Mouse (Mus musculus) heart, embryonic 15.5 days (tissue): ENCODE data around the gene G430095P16Rik. TPM values are rescaled to one million over a fixed set of nuclear protein-coding genes. Genes with fewer than 3 reads are reported as not detected.

ENCODE experiments used
- ATAC-seq: fragments of 200-750 bp; cut with Nextera tagmentation; replicated peaks from 2 replicates; pipeline ENCODE4 v1.8.0; 2017; ENCODE audit warnings: low read depth, moderate TSS enrichment; ENCODE audit not compliant: insufficient number of reproducible peaks, insufficient read depth, low FRiP score
- H3K27ac ChIP-seq: fragments of 300-500 bp; sonication (generic); 2 replicates; pipeline ENCODE4 v1.5.1; 2015; ENCODE audit warnings: mild to moderate bottlenecking, inconsistent platforms
- H3K27me3 ChIP-seq: fragments of 300-500 bp; sonication (generic); 2 replicates; pipeline ENCODE4 v1.6.1; 2015; ENCODE audit warnings: inconsistent platforms
- H3K36me3 ChIP-seq: fragments of 300-500 bp; sonication (generic); 2 replicates; pipeline ENCODE4 v1.6.1; 2015; ENCODE audit warnings: mild to moderate bottlenecking, inconsistent platforms
- H3K4me1 ChIP-seq: fragments of 300-500 bp; sonication (generic); replicated peaks from 2 replicates; pipeline ENCODE4 v1.6.1; 2015; ENCODE audit warnings: inconsistent platforms
- H3K4me2 ChIP-seq: fragments of 300-500 bp; sonication (generic); 2 replicates; pipeline ENCODE4 v1.6.1; 2015; ENCODE audit warnings: inconsistent platforms, mild to moderate bottlenecking, moderate library complexity
- H3K4me3 ChIP-seq: fragments of 300-500 bp; sonication (generic); 2 replicates; pipeline ENCODE4 v1.5.1; 2015; ENCODE audit warnings: mild to moderate bottlenecking, inconsistent platforms
- H3K9ac ChIP-seq: fragments of 300-500 bp; sonication (generic); 2 replicates; pipeline ENCODE4 v1.6.1; 2015; ENCODE audit warnings: mild to moderate bottlenecking, inconsistent platforms
- H3K9me3 ChIP-seq: fragments of 300-500 bp; sonication (generic); replicated peaks from 2 replicates; pipeline ENCODE4 v1.6.1; 2016; ENCODE audit warnings: inconsistent platforms
- WGBS: fragments of 180-500 bp; shearing (Covaris S2); methylation state at CpG from one replicate; pipeline ENCODE4 v1.1.7; 2015; ENCODE audit warnings: mixed read lengths; 5-methylcytosine and 5-hydroxymethylcytosine counted together
- polyA plus RNA-seq: library from polyadenylated mRNA; unstranded; fragments of >200 nt; fragmentation: Nextera tagmentation; extraction: Ambion mirVana; gene quantifications from 2 replicates; pipeline ENCODE4 v1.2.1, GENCODE M21; 2015

G430095P16Rik gene
- polyA plus RNA-seq, 1 experiment from 2014 or later = 4.5 TPM

DNA sequence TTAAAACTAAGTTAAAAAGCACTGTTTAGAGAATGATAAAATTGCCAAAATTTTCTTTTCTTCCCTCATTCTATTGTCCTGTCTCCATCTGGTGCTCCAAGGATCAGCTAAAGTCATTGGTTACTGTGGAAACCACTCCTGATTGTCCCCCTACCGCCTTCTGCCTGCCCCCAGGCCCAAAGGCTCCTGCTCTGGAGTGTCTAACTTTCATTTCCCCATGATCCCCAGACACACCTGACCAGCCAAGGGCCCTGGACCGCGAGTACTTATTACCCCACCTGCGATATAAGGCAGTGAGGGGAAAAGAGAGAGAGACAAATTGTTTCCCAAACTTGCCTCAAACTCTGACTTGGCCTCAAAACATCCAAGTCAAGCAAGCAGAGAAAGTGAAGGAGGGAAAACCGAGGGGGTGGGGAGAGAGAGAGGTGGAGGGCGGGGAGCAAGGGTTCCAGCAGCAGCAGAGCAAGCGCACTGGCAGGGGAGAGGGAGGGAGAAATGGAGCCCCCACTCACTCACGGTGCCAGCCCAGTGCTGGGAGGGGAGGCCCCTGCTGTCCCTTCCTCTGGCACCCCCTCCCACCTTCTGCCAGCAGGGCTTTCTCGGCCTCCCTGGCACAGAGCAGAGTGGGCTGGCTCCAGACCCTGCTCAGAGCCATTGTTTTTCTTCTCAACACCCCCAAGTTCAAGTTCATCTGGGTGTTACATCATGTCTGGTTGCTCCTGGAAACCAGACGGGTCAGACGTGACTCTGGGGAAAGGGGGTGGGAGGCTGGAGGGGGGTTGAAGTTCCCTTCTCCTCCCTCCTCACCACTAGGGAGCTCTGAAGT lies 10.7 kb upstream of the G430095P16Rik start:
- Histone ChIP-seq H3K27me3 (peaks cover 28% of the 10 kb centered on the region), H3K36me3 (no peaks in the 10 kb centered on the region), H3K4me2 (peak overlapping the region; percentile 23), H3K9ac (no peak overlapping the region), H3K27ac (peak overlapping the region; percentile 80), H3K4me1 (peaks cover 74% of the 10 kb centered on the region), H3K9me3 (no peaks in the 10 kb centered on the region), H3K4me3 (no peak overlapping the region)
- 29% methylated on average over 11 of the region's 11 CpGs for WGBS
- peak; percentile 67 for ATAC-seq

DNA sequence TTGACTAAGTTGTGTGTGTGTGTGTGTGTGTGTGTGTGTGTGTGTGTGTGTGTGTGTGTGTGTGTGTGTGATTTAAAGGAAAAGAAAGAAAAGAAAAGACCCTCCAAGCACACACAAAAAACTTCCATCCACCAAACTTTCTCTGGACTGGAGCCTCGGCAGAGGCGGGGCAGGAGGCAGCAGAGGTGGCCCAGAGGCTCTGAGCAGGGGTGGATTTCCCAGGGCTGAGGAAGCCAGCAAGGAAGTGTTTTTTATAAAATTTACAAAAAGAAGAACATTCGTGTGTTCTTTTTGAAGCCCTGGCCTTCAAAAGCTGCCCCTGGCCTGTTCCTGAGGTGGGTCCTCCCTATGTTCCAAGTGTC lies 10.1 kb upstream of the G430095P16Rik start:
- peaks cover 69% of the 10 kb centered on the region for H3K4me1 ChIP-seq

DNA sequence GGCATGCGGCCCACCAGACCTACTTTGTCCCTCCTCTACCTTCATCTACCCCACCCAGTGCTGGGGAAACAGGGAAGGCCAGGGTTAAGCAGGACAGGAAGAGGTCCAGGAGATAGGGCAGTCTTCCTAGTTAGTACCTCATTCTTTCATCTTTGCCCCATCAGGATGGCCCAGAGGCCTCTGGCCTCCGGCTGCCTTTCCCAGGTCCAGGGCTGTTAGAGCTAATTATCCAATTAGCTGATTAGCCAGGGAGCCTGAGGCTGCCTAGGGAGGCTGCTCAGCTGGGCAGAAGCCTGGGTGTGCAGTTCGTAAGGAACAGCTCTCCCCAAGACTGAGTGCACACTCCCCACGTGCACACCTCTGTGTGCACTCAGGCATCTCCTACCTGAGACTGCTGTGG lies 9.4 kb upstream of the G430095P16Rik start:
- 58% methylated on average over 4 of the region's 4 CpGs for WGBS
- peaks cover 24% of the 10 kb centered on the region for H3K27me3 ChIP-seq

More for the DNA sequence above, 10.1 kb upstream of the G430095P16Rik start:
- Histone ChIP-seq H3K36me3 (0 out of 2 replicates have a peak, but pooled peaks cover 3% of the 10 kb centered on the region), H3K4me2 (no peak overlapping the region), H3K27ac (peak overlapping the region; percentile 80), H3K9me3 (no peaks in the 10 kb centered on the region), H3K4me3 (no peak overlapping the region), H3K9ac (no peak overlapping the region), H3K27me3 (peaks cover 27% of the 10 kb centered on the region)
- 27% methylated on average over 3 of the region's 3 CpGs for WGBS
- no peak for ATAC-seq

DNA sequence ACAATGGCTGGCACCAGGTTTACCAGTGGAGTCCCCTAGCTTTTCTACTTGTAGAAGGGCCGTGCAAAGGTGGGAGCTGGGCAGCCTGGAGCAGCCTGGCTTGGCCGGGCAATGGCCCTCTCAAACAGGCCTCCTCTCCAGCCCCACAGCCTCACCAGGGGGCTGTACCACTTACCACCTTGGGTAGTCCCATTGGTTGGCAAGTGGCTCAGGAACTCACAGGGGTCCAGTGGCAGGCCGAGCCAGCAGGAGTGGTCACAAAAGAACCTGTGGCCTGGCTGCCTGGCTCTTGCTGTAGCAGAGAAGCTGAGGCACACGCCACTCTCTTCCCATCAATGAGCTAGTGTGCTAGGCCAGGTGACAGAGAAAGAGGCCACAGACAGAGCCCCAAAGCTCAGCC lies 8.6 kb upstream of the G430095P16Rik start:
- Histone ChIP-seq H3K4me1 (peaks cover 62% of the 10 kb centered on the region), H3K27ac (peak overlapping the region; percentile 80), H3K4me3 (no peak overlapping the region), H3K4me2 (no peak overlapping the region), H3K9me3 (no peaks in the 10 kb centered on the region), H3K9ac (peak overlapping the region; percentile 7; the same call in 1 of the 2 replicates), H3K36me3 (0 out of 2 replicates have a peak, but pooled peaks cover 3% of the 10 kb centered on the region), H3K27me3 (peaks cover 24% of the 10 kb centered on the region)
- WGBS = 70% methylated on average over 4 of the region's 4 CpGs
- no peak for ATAC-seq

More for the DNA sequence above, 9.4 kb upstream of the G430095P16Rik start:
- 0 out of 2 replicates have a peak, but pooled peaks cover 3% of the 10 kb centered on the region for H3K36me3 ChIP-seq
- peak overlapping the region; percentile 80 for H3K27ac ChIP-seq
- H3K4me1 ChIP-seq = peaks cover 63% of the 10 kb centered on the region
- no peaks in the 10 kb centered on the region for H3K9me3 ChIP-seq
- H3K4me2 ChIP-seq = no peak overlapping the region
- H3K9ac ChIP-seq = 0 out of 2 replicates have a peak overlapping the region, but pooled peaks have one; percentile 7
- no peak for ATAC-seq
- H3K4me3 ChIP-seq = no peak overlapping the region

DNA sequence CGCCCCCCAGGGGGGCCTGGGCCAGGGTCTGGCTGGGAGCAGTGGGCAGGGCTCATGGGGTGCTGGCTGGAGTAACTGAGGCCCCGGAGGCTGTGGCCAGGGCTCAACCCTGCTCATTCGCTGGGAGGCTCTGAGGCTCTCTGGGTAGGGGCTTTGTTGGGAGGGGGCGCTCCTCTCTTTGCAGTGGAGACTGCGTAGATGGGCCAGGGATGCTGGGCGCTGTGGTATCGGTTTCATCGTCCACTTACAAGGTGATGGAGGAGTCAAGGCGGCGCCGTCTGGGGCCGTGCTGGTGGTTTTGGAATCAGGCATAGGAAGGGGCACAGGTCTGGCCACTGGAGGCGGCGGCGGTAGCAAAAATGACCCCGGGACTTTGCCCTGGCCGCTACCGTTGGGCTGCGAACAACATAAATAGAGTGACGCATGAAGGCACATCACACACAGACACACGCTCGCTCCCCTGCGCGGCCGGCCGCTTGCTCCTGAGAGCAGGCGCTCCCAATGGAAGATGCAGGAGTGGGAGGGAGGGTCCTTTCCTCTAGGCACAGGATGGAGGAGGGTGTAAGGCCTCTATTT lies 6.8 kb upstream of the G430095P16Rik start:
- 32% methylated on average over 27 of the region's 27 CpGs for WGBS
- Histone ChIP-seq H3K4me3 (no peak overlapping the region), H3K27me3 (peaks cover 24% of the 10 kb centered on the region), H3K36me3 (0 out of 2 replicates have a peak, but pooled peaks cover 3% of the 10 kb centered on the region), H3K9me3 (no peaks in the 10 kb centered on the region), H3K4me1 (peaks cover 59% of the 10 kb centered on the region), H3K27ac (peak overlapping the region; percentile 34; the same call in 1 of the 2 replicates), H3K4me2 (0 out of 2 replicates have a peak overlapping the region, but pooled peaks have one; percentile 13), H3K9ac (no peak overlapping the region)
- ATAC-seq = no peak

DNA sequence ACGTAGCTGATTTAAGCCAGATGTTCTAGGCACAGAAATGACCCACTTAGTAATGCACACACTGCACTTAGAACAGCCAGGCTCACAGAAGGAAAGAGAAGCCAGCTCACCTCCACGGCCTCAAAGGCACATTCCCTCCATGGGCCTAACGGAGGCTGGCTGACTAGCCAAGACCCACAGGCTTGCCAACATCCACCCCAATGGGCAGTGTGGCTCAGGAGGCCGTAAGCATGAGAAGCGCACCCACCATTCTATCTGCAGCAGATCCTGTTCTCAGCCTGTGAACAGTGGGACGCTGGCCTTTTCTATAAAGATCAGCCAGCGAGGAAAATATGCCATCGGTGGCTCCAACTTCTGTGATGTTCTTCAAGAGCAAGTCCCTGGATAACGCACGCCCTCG lies 6.0 kb upstream of the G430095P16Rik start:
- ATAC-seq = no peak
- Histone ChIP-seq H3K36me3 (0 out of 2 replicates have a peak, but pooled peaks cover 3% of the 10 kb centered on the region), H3K4me2 (no peak overlapping the region), H3K9ac (no peak overlapping the region), H3K27ac (no peak overlapping the region), H3K27me3 (peaks cover 24% of the 10 kb centered on the region), H3K4me1 (peaks cover 53% of the 10 kb centered on the region), H3K4me3 (no peak overlapping the region), H3K9me3 (no peaks in the 10 kb centered on the region)
- WGBS = 89% methylated on average over 11 of the region's 11 CpGs

DNA sequence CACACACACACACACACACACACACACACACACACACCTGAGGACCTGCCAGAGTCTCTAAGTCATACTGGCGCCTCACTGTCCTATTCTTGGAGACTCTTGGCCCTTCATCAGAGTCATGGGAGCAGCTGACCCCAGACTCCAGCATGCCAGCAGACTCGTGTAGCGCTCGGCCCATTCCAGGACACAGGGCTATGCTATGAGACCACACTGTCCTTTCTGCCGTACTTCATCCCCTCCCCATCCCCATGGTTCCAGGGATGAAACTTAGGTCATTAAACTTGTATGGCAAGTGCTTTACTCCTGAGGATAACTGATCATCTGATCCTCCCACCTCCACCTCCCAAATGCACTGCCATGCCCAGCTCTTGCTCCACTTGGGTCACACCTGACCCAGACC lies 4.3 kb upstream of the G430095P16Rik start:
- no peak overlapping the region for H3K4me3 ChIP-seq
- 80% methylated on average over 5 of the region's 5 CpGs for WGBS
- H3K9me3 ChIP-seq = no peaks in the 10 kb centered on the region
- ATAC-seq = no peak
- H3K4me1 ChIP-seq = peaks cover 55% of the 10 kb centered on the region
- no peak overlapping the region for H3K4me2 ChIP-seq
- 0 out of 2 replicates have a peak, but pooled peaks cover 3% of the 10 kb centered on the region for H3K36me3 ChIP-seq
- no peak overlapping the region for H3K27ac ChIP-seq
- peaks cover 23% of the 10 kb centered on the region for H3K27me3 ChIP-seq
- no peak overlapping the region for H3K9ac ChIP-seq

DNA sequence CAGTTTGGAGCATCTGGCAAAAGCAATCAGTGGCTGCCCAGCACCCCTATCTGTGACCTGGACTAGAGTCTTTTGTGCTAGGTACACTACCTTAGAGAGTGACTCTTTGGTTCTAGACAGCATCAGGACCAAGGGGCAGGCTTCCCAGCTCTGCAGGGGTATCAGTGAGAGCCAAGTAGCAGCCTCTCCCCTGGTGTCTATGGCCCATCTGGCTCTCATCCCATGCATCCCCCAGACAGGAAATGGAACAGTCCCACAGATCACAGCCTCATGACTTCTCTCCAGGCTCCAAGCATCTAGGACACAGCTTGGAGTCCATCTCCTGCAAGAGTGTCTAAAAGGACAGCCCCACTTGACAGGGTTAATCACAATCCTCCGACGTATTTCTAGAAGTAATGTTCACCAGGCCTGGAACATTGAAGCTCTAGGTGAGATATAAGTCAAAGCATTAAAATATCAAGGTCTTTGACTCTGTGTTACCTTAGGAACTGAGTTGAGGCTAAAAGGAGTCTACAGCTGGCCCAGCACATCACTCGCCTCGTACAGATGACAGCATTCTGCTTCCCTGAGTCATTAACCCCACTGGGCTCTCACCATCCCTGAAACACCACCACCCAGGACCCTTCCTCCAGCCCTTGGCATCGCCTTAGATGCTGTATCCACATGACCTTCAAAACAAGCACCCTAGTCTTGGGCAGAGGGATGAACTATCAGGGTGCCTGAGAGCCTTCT lies 3.7 kb upstream of the G430095P16Rik start:
- no peak for ATAC-seq
- H3K4me3 ChIP-seq = no peak overlapping the region
- H3K4me1 ChIP-seq = peaks cover 55% of the 10 kb centered on the region
- H3K27me3 ChIP-seq = peaks cover 21% of the 10 kb centered on the region
- no peaks in the 10 kb centered on the region for H3K9me3 ChIP-seq
- 0 out of 2 replicates have a peak, but pooled peaks cover 3% of the 10 kb centered on the region for H3K36me3 ChIP-seq
- H3K27ac ChIP-seq = no peak overlapping the region
- WGBS = 69% methylated on average over 5 of the region's 5 CpGs
- no peak overlapping the region for H3K4me2 ChIP-seq
- H3K9ac ChIP-seq = no peak overlapping the region

DNA sequence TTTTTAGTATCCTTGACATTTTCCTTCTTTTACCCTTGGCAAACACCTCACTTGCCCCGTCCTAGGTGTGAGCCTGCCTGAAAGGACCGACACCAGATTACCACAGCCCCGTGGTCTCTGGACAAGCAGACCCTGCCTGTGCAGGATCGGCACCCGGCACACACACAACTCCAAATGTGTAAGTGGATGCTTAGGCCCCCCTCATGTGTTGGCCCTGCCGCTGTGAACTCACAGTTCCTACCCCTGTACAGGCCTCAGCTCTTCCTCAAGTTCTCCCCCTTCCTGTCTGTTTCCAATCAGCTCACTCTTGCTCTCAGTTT lies 317 bp upstream of the G430095P16Rik start:
- Histone ChIP-seq H3K9ac (peak overlapping the region; percentile 6; the same call in 1 of the 2 replicates), H3K27me3 (peaks cover 9% of the 10 kb centered on the region), H3K4me1 (peaks cover 62% of the 10 kb centered on the region), H3K4me2 (peak overlapping the region; percentile 44), H3K4me3 (no peak overlapping the region), H3K9me3 (no peaks in the 10 kb centered on the region), H3K36me3 (0 out of 2 replicates have a peak, but pooled peaks cover 8% of the 10 kb centered on the region), H3K27ac (peak overlapping the region; percentile 90)
- ATAC-seq = no peak
- 51% methylated on average over 6 of the region's 6 CpGs for WGBS

DNA sequence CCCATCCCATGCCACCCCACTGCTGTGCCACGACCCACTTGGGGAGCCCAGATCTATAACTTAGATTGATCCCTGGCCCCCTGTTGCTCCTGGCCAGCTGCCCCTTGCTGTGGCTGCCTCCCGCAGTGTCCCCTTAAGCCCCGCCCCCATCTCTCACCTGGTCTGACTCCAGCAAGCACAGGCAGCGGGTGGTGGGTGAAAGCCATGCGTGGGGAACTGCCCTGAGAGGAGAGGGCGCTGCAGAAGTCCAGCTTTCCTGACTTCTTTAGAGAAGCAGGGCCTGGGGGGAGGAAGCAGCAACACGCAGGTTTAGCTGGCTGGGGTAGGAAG lies 729 bp downstream of the G430095P16Rik start:
- peak overlapping the region; percentile 16 for H3K4me3 ChIP-seq
- 25% methylated on average over 7 of the region's 7 CpGs for WGBS

DNA sequence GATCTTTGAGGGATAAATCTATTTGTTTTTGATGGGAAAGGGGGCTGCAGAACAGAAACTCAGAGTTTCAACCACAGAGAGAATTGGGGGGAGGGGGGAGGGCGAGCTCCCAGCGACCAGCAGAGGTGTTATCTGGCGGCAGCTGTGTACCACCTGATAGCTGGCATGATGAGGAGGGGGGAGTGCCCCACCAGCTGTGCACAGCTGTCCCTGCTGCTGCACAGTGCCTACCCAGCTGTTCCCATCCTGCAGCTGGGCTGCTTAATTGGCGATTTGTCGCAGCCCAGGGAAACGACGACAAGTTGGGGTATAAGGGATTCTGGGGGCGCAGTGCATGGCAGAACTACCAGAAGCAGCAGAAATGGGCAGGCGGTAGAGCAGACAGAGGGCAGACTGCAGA lies 1.9 kb downstream of the G430095P16Rik start:
- H3K9me3 ChIP-seq = no peaks in the 10 kb centered on the region
- ATAC-seq = no peak
- WGBS = 54% methylated on average over 9 of the region's 9 CpGs
- no peak overlapping the region for H3K4me2 ChIP-seq
- H3K27me3 ChIP-seq = no peaks in the 10 kb centered on the region
- peak overlapping the region; percentile 90 for H3K27ac ChIP-seq
- no peak overlapping the region for H3K4me3 ChIP-seq
- H3K4me1 ChIP-seq = peaks cover 70% of the 10 kb centered on the region
- no peak overlapping the region; the same call in 1 of the 2 replicates for H3K9ac ChIP-seq
- H3K36me3 ChIP-seq = 0 out of 2 replicates have a peak, but pooled peaks cover 5% of the 10 kb centered on the region

More for the DNA sequence above, 729 bp downstream of the G430095P16Rik start:
- H3K4me1 ChIP-seq = peaks cover 71% of the 10 kb centered on the region
- no peaks in the 10 kb centered on the region for H3K9me3 ChIP-seq
- H3K27me3 ChIP-seq = peaks cover 4% of the 10 kb centered on the region
- H3K36me3 ChIP-seq = 0 out of 2 replicates have a peak, but pooled peaks cover 5% of the 10 kb centered on the region
- ATAC-seq = no peak; the same call in 1 of the 2 replicates
- peak overlapping the region; percentile 32 for H3K9ac ChIP-seq
- peak overlapping the region; percentile 44 for H3K4me2 ChIP-seq
- peak overlapping the region; percentile 90 for H3K27ac ChIP-seq
